Mouse (Mus musculus): ENCODE measurements around the gene Dab2ip. TPM values are rescaled to one million over a fixed set of nuclear protein-coding genes. Genes with fewer than 3 reads are reported as not detected.

Gene Dab2ip
- total and polyA plus RNA-seq, 3 experiments: 0.02 to 2.2 (median 0.16) TPM

GRCm38 (mm10) chr2:35691257-35692049, 133.4 kb downstream of the Dab2ip start:
- H3K27me3 ChIP-seq (ENCODE audit: insufficient read depth, low read length): peaks cover 49% of the 10 kb centered on the region
- H3K9me3 ChIP-seq (replicated peaks): no peaks in the 10 kb centered on the region
- no peaks in the 10 kb centered on the region for H3K36me3 ChIP-seq (replicated peaks)
- DNase-seq (ENCODE audit: low spot score) (no peak), ATAC-seq (ENCODE audit: extremely low read depth, insufficient number of reproducible peaks, low FRiP score, poor library complexity, severe bottlenecking) (no peak)
- H3K4me3 ChIP-seq (ENCODE audit: low read depth, low read length): no peak overlapping the region
- H3K4me1 ChIP-seq (ENCODE audit: insufficient read depth, low read depth, low read length): no peaks in the 10 kb centered on the region
- TF ChIP-seq TAL1 (conservative IDR thresholded peaks at IDR 0.05; ENCODE audit: low read depth, low read length): no peak
- no peak for TF ChIP-seq POLR2AphosphoS5 (IDR thresholded peaks at IDR 0.05; ENCODE audit: insufficient replicate concordance, low read depth, low read length)
- no peak for TF ChIP-seq CTCF (IDR thresholded peaks at IDR 0.05; ENCODE audit: low read depth, low read length)
- no peak for TF ChIP-seq GATA2 (IDR thresholded peaks at IDR 0.05; ENCODE audit: borderline replicate concordance, low read depth, low read length)
- no peak for TF ChIP-seq GATA1 (IDR thresholded peaks at IDR 0.05; ENCODE audit: borderline replicate concordance, low read length)

- ATAC-seq (ENCODE audit: extremely low read depth, insufficient number of reproducible peaks, low FRiP score, poor library complexity, severe bottlenecking): no peak
- Histone ChIP-seq H3K36me3 (replicated peaks) (no peaks in the 10 kb centered on the region), H3K4me1 (ENCODE audit: insufficient read depth, low read depth, low read length) (no peaks in the 10 kb centered on the region), H3K27me3 (ENCODE audit: insufficient read depth, low read length) (peaks cover 45% of the 10 kb centered on the region), H3K9me3 (replicated peaks) (no peaks in the 10 kb centered on the region), H3K4me3 (ENCODE audit: low read depth, low read length) (no peak overlapping the region)
- no peak for DNase-seq (ENCODE audit: low spot score)
- no peak for TF ChIP-seq GATA1 (IDR thresholded peaks at IDR 0.05; ENCODE audit: borderline replicate concordance, low read length)
- no peak for TF ChIP-seq POLR2AphosphoS5 (IDR thresholded peaks at IDR 0.05; ENCODE audit: insufficient replicate concordance, low read depth, low read length)
- no peak for TF ChIP-seq TAL1 (conservative IDR thresholded peaks at IDR 0.05; ENCODE audit: low read depth, low read length)
- TF ChIP-seq CTCF (IDR thresholded peaks at IDR 0.05; ENCODE audit: low read depth, low read length): no peak
- no peak for TF ChIP-seq GATA2 (IDR thresholded peaks at IDR 0.05; ENCODE audit: borderline replicate concordance, low read depth, low read length)
These were observed 134.3 kb downstream of the Dab2ip start for GRCm38 (mm10) chr2:35692272-35692900.

GRCm38 (mm10) chr2:35693037-35693436, 135.0 kb downstream of the Dab2ip start:
- ATAC-seq (ENCODE audit: extremely low read depth, insufficient number of reproducible peaks, low FRiP score, poor library complexity, severe bottlenecking): no peak
- no peak for DNase-seq (ENCODE audit: low spot score)
- Histone ChIP-seq H3K4me3 (ENCODE audit: low read depth, low read length) (no peak overlapping the region), H3K4me1 (ENCODE audit: insufficient read depth, low read depth, low read length) (no peaks in the 10 kb centered on the region), H3K9me3 (replicated peaks) (no peaks in the 10 kb centered on the region), H3K36me3 (replicated peaks) (no peaks in the 10 kb centered on the region), H3K27me3 (ENCODE audit: insufficient read depth, low read length) (peaks cover 40% of the 10 kb centered on the region)
- TF ChIP-seq GATA2 (IDR thresholded peaks at IDR 0.05; ENCODE audit: borderline replicate concordance, low read depth, low read length) (no peak), POLR2AphosphoS5 (IDR thresholded peaks at IDR 0.05; ENCODE audit: insufficient replicate concordance, low read depth, low read length) (no peak), TAL1 (conservative IDR thresholded peaks at IDR 0.05; ENCODE audit: low read depth, low read length) (no peak), CTCF (IDR thresholded peaks at IDR 0.05; ENCODE audit: low read depth, low read length) (no peak), GATA1 (IDR thresholded peaks at IDR 0.05; ENCODE audit: borderline replicate concordance, low read length) (no peak)

GRCm38 (mm10) chr2:35694111-35694510, 136.0 kb downstream of the Dab2ip start:
- no peaks in the 10 kb centered on the region for H3K9me3 ChIP-seq (replicated peaks)
- no peaks in the 10 kb centered on the region for H3K4me1 ChIP-seq (ENCODE audit: insufficient read depth, low read depth, low read length)
- no peak for TF ChIP-seq TAL1 (conservative IDR thresholded peaks at IDR 0.05; ENCODE audit: low read depth, low read length)
- TF ChIP-seq POLR2AphosphoS5 (IDR thresholded peaks at IDR 0.05; ENCODE audit: insufficient replicate concordance, low read depth, low read length): no peak
- TF ChIP-seq GATA1 (IDR thresholded peaks at IDR 0.05; ENCODE audit: borderline replicate concordance, low read length): no peak
- TF ChIP-seq CTCF (IDR thresholded peaks at IDR 0.05; ENCODE audit: low read depth, low read length): no peak
- no peak for TF ChIP-seq GATA2 (IDR thresholded peaks at IDR 0.05; ENCODE audit: borderline replicate concordance, low read depth, low read length)
- H3K36me3 ChIP-seq (replicated peaks): no peaks in the 10 kb centered on the region
- DNase-seq (ENCODE audit: low spot score): no peak
- no peak for ATAC-seq (ENCODE audit: extremely low read depth, insufficient number of reproducible peaks, low FRiP score, poor library complexity, severe bottlenecking)
- peaks cover 33% of the 10 kb centered on the region for H3K27me3 ChIP-seq (ENCODE audit: insufficient read depth, low read length)
- H3K4me3 ChIP-seq (ENCODE audit: low read depth, low read length): no peak overlapping the region

GRCm38 (mm10) chr2:35696193-35696541, 138.1 kb downstream of the Dab2ip start:
- H3K4me3 ChIP-seq (ENCODE audit: low read depth, low read length): no peak overlapping the region
- no peaks in the 10 kb centered on the region for H3K9me3 ChIP-seq (replicated peaks)
- H3K36me3 ChIP-seq (replicated peaks): no peaks in the 10 kb centered on the region
- H3K27me3 ChIP-seq (ENCODE audit: insufficient read depth, low read length): peaks cover 26% of the 10 kb centered on the region
- no peak for TF ChIP-seq POLR2AphosphoS5 (IDR thresholded peaks at IDR 0.05; ENCODE audit: insufficient replicate concordance, low read depth, low read length)
- no peak for TF ChIP-seq GATA1 (IDR thresholded peaks at IDR 0.05; ENCODE audit: borderline replicate concordance, low read length)
- TF ChIP-seq CTCF (IDR thresholded peaks at IDR 0.05; ENCODE audit: low read depth, low read length): no peak
- no peak for TF ChIP-seq GATA2 (IDR thresholded peaks at IDR 0.05; ENCODE audit: borderline replicate concordance, low read depth, low read length)
- no peak for TF ChIP-seq TAL1 (conservative IDR thresholded peaks at IDR 0.05; ENCODE audit: low read depth, low read length)
- ATAC-seq (ENCODE audit: extremely low read depth, insufficient number of reproducible peaks, low FRiP score, poor library complexity, severe bottlenecking): no peak
- no peaks in the 10 kb centered on the region for H3K4me1 ChIP-seq (ENCODE audit: insufficient read depth, low read depth, low read length)
- DNase-seq (ENCODE audit: low spot score): no peak

Measured in G1E (cell line).